Mouse (Mus musculus) lung, embryonic 14.5 days (tissue): ENCODE results near the gene Hnf1a. TPM values are rescaled to one million over a fixed set of nuclear protein-coding genes. Genes with fewer than 3 reads are reported as not detected.

ENCODE experiments used
- ATAC-seq: fragments of 200-750 bp; cut with Nextera tagmentation; 2 replicates; pipeline ENCODE4 v1.8.0; 2017; ENCODE audit warnings: mild to moderate bottlenecking, moderate TSS enrichment, moderate library complexity; ENCODE audit not compliant: insufficient read depth
- DNase-seq: peaks from one replicate; pipeline ENCODE4 v3.0.0-alpha.2; 2015
- H3K27ac ChIP-seq: fragments of 300-500 bp; sonication (generic); 2 replicates; pipeline ENCODE4 v1.5.1; 2014; ENCODE audit warnings: low read depth, mild to moderate bottlenecking, moderate library complexity
- H3K27me3 ChIP-seq: fragments of 300-500 bp; sonication (generic); 2 replicates; pipeline ENCODE4 v1.6.1; 2014; ENCODE audit warnings: low read length, control low read depth; ENCODE audit not compliant: insufficient read depth
- H3K36me3 ChIP-seq: fragments of 300-500 bp; sonication (generic); 2 replicates; pipeline ENCODE4 v1.6.1; 2014; ENCODE audit warnings: control low read depth; ENCODE audit not compliant: insufficient read depth
- H3K4me1 ChIP-seq: fragments of 300-500 bp; sonication (generic); 2 replicates; pipeline ENCODE4 v1.6.1; 2014; ENCODE audit warnings: antibody characterized with exemption, control low read depth; ENCODE audit not compliant: insufficient read depth
- H3K4me2 ChIP-seq: fragments of 300-500 bp; sonication (generic); 2 replicates; pipeline ENCODE4 v1.6.1; 2014; ENCODE audit warnings: mild to moderate bottlenecking
- H3K4me3 ChIP-seq: fragments of 300-500 bp; sonication (generic); 2 replicates; pipeline ENCODE4 v1.5.1; 2014; ENCODE audit warnings: low read depth, low read length
- H3K9ac ChIP-seq: fragments of 300-500 bp; sonication (generic); 2 replicates; pipeline ENCODE4 v1.6.1; 2014
- H3K9me3 ChIP-seq: fragments of 300-500 bp; sonication (generic); 2 replicates; pipeline ENCODE4 v1.6.1; 2016; ENCODE audit warnings: low read depth, low read length, control low read depth
- CTCF ChIP-seq: IDR thresholded peaks from 2 replicates; pipeline ENCODE4 v1.5.1; 2016; ENCODE audit warnings: antibody characterized with exemption, low read depth
- WGBS: fragments of 180-500 bp; shearing (Covaris S2); extraction: QIAGEN DNeasy Blood & Tissue Kit; methylation state at CpG from one replicate; pipeline ENCODE4 v1.1.7; 2014; 5-methylcytosine and 5-hydroxymethylcytosine counted together
- polyA plus RNA-seq: library from polyadenylated mRNA; unstranded; fragments of >200 nt; fragmentation: Nextera tagmentation; extraction: Ambion mirVana; gene quantifications from 2 replicates; pipeline ENCODE4 v1.2.1, GENCODE M21; 2014

Hnf1a gene
- polyA plus RNA-seq: 0.05 TPM in 1 of 2 replicates, not detected in the other

DNA sequence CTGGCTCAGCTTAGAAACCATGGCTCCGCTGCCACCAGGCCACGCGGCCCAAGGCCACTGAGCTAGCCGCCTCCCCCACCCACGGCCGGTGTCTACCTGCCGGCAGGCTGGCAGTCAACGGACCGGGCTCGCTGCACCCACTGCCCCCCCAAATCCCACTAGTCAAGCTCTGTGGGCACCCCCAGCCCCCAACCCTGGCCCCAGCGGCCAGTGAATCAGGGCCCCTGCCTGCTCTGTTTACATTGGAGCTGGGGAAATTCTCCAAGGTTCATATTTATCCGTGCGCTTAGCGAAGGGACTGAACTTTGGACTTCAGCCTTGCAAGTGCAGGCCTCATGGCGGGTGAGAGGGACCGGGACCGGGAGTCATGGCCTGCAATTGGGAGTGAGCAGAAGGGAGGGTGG, at the start of gene Hnf1a:
Gene Hnf1a (minus strand): TSS at position 271 of the 404 bp plus-strand sequence.
- Histone ChIP-seq H3K27ac (no peak within 1 kb of the TSS), H3K4me3 (no peak within 1 kb of the TSS), H3K9me3 (no peaks in the 10 kb centered on the region), H3K9ac (no peak within 1 kb of the TSS), H3K36me3 (no peaks in the 10 kb centered on the region), H3K4me2 (no peak within 1 kb of the TSS), H3K4me1 (no peaks in the 10 kb centered on the region), H3K27me3 (0 out of 2 replicates have a peak, but pooled peaks cover 4% of the 10 kb centered on the region)
- TF ChIP-seq CTCF: no peak
- ATAC-seq: no peak
- 47% methylated on average over 17 of the region's 17 CpGs for WGBS
- DNase-seq: no peak

DNA sequence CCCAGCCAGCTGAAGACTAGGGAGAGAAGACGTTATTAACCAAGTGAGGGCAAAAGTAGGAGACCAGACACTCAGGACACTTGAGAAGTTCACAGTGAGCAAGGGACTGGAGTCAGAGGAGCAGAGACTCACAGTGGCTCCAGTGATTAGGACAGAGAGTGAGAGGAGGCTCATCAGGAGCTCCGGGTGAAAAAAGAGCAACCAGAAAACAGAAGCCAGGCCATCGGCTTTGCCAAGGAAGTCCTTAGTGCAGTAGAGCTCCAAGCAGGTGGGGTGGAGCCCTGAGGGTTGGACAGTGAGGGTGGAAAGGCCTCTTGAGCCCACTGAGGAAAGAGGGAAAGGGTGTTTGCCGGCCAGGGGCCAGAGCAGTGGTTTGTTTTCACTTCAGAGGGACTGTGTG, 47.9 kb upstream of the Hnf1a start:
- Histone ChIP-seq H3K27ac (peak overlapping the region; percentile 26; the same call in 1 of the 2 replicates), H3K36me3 (no peaks in the 10 kb centered on the region), H3K27me3 (no peaks in the 10 kb centered on the region), H3K4me2 (no peak overlapping the region), H3K4me3 (no peak overlapping the region), H3K4me1 (peaks cover 10% of the 10 kb centered on the region), H3K9me3 (no peaks in the 10 kb centered on the region), H3K9ac (no peak overlapping the region)
- no peak for TF ChIP-seq CTCF
- WGBS: 42% methylated on average over 4 of the region's 4 CpGs
- ATAC-seq: no peak
- DNase-seq: no peak

DNA sequence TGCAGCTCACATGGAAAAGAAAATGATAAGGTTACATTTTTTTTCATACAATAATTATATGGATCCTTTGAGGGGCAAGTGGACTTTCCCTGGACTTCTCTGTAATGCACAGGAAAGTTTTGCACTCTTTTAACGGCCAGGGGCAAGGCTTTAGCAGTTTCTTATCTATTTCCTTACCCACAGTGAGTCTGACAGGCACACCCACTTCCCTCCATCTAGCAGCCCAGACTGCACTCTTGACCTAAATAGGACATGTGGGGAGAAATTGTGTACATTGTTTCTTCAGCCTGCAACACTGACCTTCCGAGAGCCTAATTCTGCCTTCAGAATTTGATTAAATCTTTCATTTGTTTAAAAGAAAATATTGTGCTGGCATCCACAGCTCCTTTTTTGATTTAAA, 47.4 kb upstream of the Hnf1a start:
- no peak for TF ChIP-seq CTCF
- H3K4me2 ChIP-seq: no peak overlapping the region
- H3K9me3 ChIP-seq: no peaks in the 10 kb centered on the region
- H3K36me3 ChIP-seq: no peaks in the 10 kb centered on the region
- DNase-seq (no peak), ATAC-seq (no peak)
- WGBS: 16% methylated on average over 2 of the region's 2 CpGs
- H3K27me3 ChIP-seq: no peaks in the 10 kb centered on the region
- no peak overlapping the region for H3K27ac ChIP-seq
- H3K4me3 ChIP-seq: no peak overlapping the region
- H3K9ac ChIP-seq: no peak overlapping the region
- H3K4me1 ChIP-seq: peaks cover 10% of the 10 kb centered on the region

DNA sequence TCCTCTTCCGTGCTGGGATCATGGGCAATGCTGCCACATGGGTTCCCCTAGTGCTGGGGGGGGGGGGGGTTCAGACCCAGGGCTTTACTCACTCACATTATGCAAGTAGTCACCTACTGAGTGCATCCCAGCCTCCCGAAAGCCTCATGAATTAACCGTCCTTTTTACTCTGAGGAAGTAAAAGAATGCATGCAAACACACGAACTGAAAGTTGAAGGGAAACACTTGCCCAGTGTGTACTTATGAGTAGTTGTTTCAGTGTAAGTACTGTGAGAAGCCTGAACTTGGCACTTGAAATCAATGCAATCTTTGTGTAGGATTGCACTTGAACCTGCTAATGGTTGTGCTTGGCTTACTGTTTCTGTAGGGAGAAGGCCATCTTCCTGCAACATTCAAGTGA, 44.2 kb upstream of the Hnf1a start:
- H3K9ac ChIP-seq: no peak overlapping the region
- WGBS: 30% methylated on average over 4 of the region's 4 CpGs
- no peak overlapping the region for H3K27ac ChIP-seq
- H3K4me3 ChIP-seq: no peak overlapping the region
- peaks cover 20% of the 10 kb centered on the region for H3K4me1 ChIP-seq
- H3K9me3 ChIP-seq: no peaks in the 10 kb centered on the region
- H3K4me2 ChIP-seq: peak overlapping the region; percentile 32; the same call in 1 of the 2 replicates
- no peaks in the 10 kb centered on the region for H3K27me3 ChIP-seq
- no peak for TF ChIP-seq CTCF
- peak; percentile 40 for DNase-seq
- no peak for ATAC-seq
- H3K36me3 ChIP-seq: no peaks in the 10 kb centered on the region

DNA sequence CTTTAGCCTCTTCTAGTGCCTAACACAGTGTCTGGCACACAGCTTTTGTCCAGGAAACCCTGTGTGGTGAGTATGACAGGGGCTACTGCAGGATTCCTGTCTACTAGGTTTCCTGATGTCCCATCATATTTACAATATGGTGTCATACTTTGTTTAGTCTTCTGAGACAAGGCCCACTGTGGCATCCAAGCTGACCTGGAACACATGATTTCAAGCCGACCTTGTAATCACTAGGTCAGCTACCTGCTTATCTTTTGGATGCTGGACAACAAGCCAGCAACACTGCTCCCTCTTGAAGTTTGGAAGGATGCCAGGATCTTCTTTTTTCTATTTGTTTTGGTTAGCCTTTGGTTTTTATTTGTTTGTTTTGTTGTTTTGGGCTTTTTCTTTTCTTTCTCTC, 43.7 kb upstream of the Hnf1a start:
- Histone ChIP-seq H3K9ac (no peak overlapping the region), H3K4me3 (no peak overlapping the region), H3K27ac (no peak overlapping the region), H3K27me3 (no peaks in the 10 kb centered on the region), H3K4me1 (peaks cover 20% of the 10 kb centered on the region), H3K4me2 (no peak overlapping the region), H3K9me3 (no peaks in the 10 kb centered on the region), H3K36me3 (no peaks in the 10 kb centered on the region)
- no peak for ATAC-seq
- 30% methylated on average over 1 of the region's 1 CpGs for WGBS
- no peak for TF ChIP-seq CTCF
- DNase-seq: no peak

DNA sequence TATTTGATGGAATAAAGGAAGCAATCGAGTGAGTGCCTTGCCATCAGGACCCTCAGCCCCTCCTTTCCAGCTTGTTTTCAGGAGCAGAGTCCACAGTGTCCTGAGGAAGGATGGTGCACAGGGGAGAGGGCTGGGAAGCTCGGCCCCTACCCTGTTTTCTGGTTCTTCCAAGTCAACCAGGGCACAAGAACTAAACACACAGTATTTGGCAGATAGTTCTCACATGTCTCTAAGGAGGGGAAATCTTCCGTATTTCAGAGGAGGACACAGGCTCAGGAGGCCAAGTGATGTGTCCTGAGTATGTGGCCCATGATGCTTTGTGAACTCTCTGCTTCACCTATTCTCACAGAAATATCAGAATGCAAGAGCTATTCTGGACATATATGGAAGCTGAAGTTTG, 42.5 kb upstream of the Hnf1a start:
- peak overlapping the region; percentile 96; the same call in 1 of the 2 replicates for H3K4me2 ChIP-seq
- peaks cover 16% of the 10 kb centered on the region for H3K4me1 ChIP-seq
- DNase-seq: no peak
- no peaks in the 10 kb centered on the region for H3K9me3 ChIP-seq
- ATAC-seq: no peak
- no peak overlapping the region for H3K27ac ChIP-seq
- H3K27me3 ChIP-seq: no peaks in the 10 kb centered on the region
- peak overlapping the region; percentile 2; the same call in 1 of the 2 replicates for H3K4me3 ChIP-seq
- no peak for TF ChIP-seq CTCF
- 52% methylated on average over 3 of the region's 3 CpGs for WGBS
- no peak overlapping the region for H3K9ac ChIP-seq
- no peaks in the 10 kb centered on the region for H3K36me3 ChIP-seq

DNA sequence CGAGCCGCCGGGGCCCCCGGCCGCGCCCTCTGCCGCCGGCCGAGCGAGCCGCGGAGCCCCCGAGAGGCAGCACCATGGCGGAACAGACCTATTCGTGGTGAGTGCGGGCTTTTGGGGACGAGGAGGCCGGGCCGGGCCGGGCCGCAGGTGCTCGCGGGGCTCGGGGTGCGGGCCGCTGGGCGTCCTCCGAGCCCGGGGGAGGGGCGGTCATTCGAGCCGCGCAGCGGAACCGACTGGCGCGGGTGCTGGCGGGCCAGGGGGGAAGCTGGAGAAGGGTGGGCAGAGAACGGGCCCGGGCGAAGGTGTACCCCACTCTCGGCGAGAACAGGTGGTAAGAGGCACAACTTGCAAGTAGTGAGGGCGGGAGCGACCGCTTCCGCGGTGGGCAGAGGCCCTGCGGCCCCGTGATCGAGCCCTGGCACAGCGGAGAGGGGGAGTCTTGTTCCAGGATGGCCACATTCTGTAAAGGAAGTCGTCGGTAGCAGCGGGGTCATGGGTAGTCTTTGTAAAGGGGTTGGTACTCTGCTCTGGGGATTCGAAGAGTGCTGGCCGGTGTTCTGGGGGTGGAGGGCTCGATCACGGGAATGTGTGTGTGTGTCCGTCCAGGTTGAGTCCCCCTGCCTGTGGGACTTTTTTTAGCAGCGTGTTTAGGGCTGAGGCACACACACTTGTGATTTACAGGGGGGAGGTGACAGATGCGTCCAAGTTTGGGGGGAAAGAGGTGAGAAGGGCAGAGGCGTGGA, 40.8 kb upstream of the Hnf1a start:
- Histone ChIP-seq H3K4me2 (peak overlapping the region; percentile 96), H3K4me1 (peaks cover 16% of the 10 kb centered on the region), H3K27me3 (no peaks in the 10 kb centered on the region), H3K36me3 (no peaks in the 10 kb centered on the region), H3K9ac (peak overlapping the region; percentile 98), H3K4me3 (peak overlapping the region; percentile 99), H3K27ac (peak overlapping the region; percentile 89), H3K9me3 (no peaks in the 10 kb centered on the region)
- WGBS: under 1% methylated on average over 56 of the region's 63 CpGs
- TF ChIP-seq CTCF: peak; percentile 44
- DNase-seq (peak; percentile 58), ATAC-seq (peak; percentile 39)
